Mouse (Mus musculus) adrenal gland, adult 18-20 months (tissue): ENCODE results near the gene Pld5. TPM values are rescaled to one million over a fixed set of nuclear protein-coding genes. Genes with fewer than 3 reads are reported as not detected.

Source experiments
- DNase-seq, 2 experiments: peaks; one replicate each; pipeline ENCODE4 v3.0.0; 2021 to 2022; ENCODE audit warnings: low spot score in 2 of 2
- total RNA-seq, 2 experiments: library from RNA; stranded (reverse); gene quantifications; 1 replicate in 1 of 2; 2 replicates in 1 of 2; pipeline ENCODE4 v1.2.3; 2021

Pld5 gene
- total RNA-seq, 2 experiments from 2014 or later, result 0.67 to 1.2 TPM

DNA sequence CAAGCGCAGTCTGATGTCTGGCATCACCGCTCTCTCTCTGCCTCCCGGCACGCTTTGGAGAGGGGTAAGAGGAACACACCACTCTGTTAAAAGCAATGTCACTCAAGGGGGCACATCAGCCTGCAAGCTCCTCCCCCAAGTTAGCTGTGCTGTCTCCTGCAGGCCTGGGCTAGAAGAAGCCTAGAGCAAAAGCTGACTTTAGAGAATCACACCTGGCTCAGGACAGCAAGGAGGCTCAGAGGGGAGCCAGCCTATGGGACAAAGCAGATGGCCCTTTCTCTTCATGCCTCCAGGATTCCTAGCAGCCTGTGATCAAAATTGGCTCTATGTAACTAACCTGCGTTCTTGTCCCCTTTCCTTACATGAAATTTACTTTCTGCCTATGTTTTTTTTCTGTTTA, 107.3 kb downstream of the Pld5 start:
- no peak for DNase-seq

DNA sequence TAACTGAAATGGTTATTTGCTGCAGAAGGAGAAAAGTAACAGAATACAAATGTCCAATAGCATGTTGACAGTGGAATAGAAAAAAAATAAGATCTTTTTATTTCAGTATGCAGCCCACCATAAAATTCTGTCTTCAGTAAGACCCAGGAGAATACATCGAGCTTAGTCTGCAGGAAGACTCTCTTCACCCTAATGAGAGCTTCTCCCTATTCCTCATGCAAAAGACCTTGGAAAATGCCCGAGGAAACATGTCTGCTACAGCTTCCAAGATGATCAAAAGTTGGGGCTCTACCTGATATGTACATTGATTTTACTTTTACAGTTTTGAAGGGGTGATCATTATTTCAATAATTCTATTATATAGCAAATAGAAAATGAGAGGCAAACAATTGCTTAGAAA, 108.0 kb downstream of the Pld5 start:
- no peak for DNase-seq

DNA sequence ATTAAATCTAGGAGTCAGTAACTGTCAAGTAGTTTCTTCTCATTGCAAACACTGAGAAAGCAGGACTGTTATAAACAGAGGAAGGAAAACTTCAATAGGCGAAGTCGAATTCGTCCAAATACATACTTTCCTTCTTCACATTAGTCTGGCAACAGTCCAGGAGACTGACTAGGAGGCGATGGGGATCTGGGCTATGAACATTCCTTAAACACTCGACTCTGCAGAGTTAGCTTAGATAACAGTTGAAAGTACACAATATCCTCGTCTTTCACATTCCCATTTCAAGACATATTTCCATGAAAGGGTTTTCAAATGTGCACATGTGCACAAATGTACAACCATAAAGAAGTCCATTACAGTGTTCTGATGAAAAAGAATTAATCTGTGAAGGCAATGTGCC, 129.8 kb downstream of the Pld5 start:
- no peak for DNase-seq

DNA sequence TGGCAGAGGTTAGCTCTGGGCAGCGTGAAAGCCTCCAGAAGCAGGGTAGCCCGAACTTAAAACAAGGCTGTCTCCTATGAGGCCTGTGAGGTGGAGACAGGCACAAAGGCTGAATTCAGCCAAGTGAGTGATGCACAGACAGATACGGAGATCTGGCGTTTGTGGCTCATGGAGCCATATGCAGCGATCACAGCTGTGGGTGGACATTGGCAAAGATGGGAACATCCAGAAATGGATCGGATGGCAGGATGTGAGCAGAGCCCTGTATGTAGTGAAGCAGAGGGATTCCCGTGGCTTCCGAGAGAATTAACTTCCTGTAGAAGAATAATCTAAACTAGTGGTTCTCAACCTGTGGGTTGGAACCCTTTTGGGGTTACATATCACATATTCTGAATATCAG, 140.7 kb downstream of the Pld5 start:
- DNase-seq, result no peak

DNA sequence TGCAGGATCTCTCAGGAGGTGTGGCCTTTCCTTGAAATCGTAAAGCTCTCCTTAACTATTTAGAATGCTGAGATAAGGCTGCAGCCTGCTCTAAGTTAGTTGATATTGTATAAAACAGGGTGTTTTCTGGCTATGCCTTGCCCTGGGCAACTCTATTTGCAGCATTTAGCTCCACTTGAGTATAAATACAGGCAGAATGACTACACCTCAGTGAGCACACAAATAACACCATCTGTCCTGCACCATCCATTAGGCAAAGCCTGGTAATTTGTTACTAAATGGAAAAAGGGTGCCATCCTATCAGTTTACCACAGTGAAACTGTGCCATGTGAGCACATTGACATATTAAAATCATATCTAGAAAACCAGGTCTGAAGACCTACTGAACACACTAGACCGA, 149.3 kb downstream of the Pld5 start:
- DNase-seq, result no peak

DNA sequence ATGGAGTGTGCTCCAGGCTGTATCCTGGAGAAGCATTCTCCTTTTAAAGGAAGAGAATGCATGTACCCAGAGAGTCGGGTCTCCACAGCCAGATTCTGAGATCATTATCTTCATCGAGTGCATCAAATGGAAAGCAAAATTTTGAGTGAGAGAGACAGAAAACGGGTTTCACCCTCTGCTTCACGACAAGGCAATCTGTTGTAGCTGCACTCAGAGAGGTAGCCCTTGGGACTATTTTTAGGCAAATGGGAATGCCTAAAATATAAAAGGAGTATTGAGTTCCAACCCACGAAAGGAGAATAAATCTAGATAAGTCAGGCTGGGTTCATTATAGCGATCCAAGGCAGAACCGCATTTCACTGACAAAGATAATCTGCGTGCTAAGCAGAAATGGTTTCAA, 150.7 kb downstream of the Pld5 start:
- DNase-seq, result no peak

DNA sequence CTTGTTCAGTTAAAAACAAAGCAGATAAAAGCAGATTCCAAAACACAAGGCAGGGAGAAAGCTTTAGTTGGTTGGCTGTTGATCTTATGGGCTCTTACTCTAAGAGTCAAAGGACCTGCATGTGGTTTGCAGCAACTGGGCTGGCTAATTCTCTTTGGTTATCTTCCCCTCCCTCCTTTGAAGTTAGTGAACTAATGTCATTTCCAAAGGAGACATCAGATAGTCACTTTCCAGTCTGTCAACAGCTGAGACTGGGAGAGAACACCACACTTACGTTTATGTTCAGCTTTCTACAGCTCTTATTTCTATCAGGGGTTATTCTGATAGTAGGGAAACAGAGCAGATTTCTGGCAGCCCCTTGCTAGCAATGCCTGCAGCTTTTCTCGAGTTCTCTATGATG, 151.3 kb downstream of the Pld5 start:
- no peak for DNase-seq

DNA sequence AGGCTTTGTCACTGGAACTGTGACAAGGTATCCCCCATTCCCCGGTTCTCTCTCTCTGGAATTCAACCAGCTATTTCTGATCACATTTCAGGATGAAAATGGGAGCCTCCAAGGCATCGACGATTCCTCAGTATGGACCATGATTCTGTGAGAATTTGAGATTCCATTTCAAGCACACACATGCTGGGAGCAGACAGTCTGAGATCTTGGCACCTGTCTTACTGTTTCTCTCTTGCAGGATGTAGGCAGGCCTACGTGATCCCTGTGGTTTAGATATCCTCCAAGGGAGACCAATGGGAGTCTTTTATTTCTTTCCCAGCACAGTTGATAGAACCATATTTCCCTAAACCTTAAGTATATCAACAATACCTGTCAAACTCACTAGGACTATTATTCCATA, 159.5 kb downstream of the Pld5 start:
- no peak for DNase-seq

DNA sequence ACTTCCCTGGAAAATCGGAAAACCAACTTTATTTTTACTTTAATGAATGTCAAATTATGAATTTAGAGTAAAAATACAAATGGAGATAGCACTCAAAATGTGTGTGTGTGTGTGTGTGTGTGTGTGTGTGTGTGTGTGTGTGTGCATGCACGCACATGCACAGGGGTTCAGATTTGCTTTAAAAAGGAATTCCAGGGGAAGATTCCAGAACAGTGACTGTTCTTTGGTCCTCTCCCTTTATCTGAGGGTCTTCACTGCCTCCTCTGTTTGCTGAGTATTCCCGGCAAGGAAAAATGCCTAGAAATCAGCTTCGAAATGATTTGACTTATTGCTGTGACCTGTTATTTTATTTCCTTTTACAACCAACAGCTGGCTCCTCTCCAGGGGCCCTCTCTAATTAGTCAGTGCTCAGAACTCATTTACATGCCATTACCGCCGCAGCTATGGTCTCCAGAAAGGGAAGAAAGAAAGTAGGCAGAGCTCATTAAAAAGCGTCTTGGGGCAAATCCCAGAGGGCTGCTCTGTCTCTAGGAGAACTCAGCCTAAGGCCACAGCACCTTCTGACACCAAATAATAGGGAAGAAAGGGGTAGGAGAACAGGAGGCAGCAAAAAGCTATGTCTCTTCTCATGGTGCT, 176.3 kb downstream of the Pld5 start:
- DNase-seq, result no peak

DNA sequence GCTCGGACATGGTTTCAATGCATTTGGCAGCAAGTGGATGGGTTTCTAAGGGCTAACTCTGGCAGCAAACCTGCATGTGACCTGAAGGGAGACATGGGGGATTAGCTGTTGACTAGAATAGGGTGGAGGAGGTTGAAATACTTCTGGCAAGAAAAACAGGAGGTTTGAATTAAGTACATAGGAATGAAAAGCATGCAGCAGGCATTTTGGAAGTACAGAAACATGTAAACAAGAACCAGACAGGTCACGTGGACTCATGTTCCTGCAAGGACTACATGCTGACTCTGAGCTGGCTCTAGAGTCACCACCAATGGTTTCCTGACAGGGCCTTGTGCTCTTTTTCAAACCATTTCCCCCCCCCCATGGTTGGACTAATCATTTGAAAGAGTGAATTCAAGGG, 183.0 kb downstream of the Pld5 start:
- no peak for DNase-seq

DNA sequence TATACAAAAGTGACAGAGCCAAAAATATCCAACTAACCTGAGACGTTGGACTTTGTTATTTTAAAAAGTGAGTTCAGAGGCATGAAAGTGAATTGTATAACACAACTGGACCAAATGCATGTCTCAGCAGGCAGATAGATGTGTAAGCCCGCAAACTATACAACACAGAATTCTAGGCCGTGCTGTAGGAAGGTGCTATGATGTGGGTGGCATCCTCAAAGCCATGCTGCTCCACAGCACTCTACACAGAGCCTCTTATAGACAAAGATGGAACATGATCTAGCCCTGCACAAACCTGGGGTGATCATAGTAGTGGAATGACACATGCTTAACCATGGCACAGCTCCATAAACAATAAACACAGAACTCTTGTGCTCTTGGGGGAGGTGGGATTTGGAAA, 185.7 kb downstream of the Pld5 start:
- DNase-seq, result no peak

DNA sequence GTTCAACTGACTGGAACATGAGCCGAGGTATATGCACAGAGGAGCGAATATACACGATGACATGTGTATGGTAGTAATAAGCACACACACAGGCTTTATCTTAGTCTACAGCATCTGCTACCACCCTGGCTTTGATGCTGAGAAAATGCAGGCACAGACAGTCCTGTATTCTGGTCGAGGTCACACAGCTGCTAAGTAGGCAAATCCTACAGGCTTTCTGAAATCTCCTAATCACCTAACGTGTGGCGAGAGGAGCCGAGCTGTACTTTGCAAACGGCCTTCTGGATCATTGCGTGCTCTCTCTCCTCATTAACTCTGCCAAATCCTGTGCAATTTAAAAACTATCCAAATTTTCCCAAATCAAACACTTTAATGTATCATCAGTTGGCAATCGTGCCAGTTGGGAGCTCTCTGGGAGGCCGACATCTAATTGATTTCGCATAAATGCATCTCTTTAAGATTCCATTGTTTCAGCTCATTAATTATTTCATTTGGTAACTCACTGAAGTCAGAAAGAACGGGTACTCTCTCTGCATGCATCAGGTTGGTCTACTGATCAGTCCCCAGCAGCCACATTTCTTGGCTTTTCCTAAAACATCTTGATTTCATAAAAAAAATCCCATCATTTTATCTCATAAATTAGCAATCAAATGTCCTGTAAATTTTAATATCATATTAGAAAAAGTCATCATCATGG, 189.0 kb downstream of the Pld5 start:
- DNase-seq, result no peak

DNA sequence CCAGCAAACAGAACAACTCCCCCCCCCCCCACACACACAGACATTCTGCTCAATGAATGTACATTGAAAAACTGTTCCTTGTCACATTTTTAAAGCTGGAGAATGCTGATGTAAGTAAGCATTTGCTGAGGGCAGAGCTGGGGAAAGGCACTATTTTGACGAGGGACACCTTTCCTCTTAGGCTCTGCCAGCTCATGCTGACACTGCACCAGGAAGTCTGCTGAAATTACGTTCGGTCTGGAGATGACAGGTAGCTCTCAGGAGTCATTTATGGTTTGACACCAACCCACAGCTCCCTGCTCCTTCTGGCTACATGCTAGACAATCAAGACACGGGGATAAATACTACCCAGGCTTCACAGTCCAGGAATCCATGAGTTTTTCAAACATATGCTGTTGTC, 192.8 kb downstream of the Pld5 start:
- no peak for DNase-seq

DNA sequence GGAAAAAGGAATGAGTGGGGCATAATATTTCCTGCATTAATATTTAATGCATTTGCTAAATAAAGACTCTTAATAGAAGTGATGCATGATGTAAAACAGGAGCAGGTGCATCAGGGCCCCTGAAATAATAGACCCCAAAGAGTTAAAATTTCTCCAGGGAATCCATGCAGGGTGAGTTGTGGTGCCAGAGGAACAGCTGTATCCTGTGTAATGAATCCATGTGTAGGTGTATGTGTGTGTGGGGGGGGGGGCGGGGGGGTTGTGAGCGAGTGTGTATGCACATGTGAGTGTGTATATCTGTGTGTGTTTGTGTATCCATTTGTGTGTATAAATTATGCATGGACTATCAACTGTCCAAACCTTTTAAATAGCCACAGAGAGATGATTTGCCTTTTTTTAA, 194.1 kb downstream of the Pld5 start:
- no peak for DNase-seq

DNA sequence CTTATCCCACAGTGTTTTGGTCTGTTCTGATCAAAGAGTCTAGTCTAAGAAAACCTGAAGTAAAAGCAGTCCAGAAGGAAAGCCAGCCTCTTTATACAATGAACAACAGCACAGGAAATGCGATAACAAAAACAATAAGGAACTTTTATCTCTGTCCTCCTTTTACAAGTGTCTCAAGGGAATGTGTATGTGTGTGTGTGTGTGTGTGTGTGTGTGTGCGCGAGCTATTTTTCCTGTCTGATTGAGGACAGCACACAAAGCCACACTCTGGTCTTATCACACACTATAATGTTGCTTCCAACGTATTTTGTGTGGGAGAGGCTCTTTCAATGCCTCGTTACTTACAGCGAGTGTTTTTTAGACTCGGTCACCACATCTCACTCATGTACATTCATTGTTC, 196.7 kb downstream of the Pld5 start:
- no peak for DNase-seq

DNA sequence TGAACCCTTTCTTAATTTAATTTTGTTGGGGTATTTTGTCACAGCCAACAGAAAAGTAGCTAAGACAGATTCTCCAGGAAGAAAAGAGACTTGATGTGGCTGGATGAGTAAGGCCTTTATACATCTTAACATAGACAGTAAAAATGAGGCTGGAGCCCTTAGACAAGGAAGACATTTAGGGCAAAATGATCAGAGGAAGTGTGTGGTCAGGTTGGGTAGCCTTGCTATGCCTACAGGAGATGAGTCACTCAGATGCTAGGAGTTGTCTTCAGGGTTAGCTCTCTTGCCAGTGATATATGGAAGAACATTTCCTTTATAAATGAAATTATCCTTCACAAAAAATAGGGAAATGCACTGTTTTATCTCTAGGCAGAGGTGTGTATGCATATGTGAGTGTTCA, 198.3 kb downstream of the Pld5 start:
- DNase-seq, result no peak

DNA sequence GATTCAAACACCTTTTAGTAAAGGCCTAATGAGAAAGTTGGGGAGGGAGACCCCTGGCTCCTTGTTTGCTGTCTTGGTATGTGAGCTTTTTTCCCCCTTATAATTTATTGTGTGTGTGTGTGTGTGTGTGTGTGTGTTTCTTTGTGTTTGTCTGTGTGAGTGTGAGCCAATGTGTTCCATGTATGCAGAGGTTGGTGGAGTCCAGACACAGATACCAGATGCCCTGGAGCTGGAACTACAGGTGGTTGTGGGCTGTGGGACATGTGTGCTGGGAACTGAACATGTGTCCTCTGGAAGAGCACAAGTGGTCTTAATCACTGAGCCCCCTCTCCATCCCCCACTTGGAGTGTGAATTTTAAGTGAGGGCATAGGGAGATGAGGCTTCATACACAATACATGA, 199.3 kb downstream of the Pld5 start:
- no peak for DNase-seq

DNA sequence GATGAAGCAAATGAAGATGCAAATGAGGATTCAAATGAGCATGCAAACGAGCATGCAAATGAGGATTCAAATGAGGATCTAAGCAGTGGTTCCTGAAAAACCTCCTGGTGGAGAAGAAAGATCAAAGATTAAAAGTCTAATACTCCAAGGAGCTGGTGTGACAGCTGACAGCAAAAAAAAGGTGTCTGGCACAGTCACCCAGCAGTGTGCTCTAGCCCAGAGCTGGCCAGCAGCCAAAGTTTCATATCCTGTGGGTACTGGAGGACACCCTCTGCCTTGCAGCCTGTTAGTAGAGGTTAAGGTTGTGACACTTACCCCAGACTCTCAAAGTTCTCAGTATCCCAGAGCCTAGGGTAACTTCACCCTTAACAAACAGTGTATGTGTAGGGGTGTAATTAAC, 199.7 kb downstream of the Pld5 start:
- DNase-seq, result peak; percentile 32 to 52

DNA sequence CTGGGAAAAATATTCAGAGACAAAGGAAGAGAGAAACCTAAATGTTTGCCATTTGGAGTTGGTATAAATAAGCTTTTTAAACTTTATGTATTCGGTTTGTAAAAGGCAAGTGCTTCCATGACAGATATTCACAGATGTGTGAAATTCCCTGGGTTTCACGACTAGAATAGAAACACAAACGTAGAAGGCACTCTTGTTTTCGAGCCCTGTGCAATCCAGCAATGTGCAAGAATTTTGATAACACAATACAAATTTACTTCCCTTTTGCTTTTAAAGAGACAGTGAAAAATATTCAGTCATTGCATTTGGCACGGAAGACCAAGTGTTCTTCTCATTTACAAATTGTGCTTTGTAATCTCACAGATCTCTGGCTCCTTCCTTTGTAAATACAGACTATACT, 200.6 kb downstream of the Pld5 start:
- DNase-seq, result no peak

DNA sequence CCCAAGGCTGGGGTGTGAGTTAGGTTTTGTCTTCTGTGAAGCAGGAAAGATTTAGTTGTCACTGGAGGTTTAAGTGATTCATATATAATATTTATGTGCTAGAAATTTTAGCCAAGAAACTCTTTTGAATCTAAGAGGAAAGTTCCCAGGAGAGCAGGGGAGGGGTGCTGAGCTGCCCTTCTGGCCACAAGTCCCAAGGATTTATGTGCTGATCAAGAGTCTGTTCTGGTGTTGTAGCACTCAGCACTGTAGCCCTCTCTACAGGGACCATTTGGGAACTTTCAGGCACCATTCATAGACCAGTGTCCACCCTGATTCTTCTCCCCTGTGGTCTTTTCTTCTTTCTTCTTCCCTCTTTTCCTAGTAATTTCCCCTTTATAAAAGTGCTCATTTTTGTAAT, 209.8 kb downstream of the Pld5 start:
- no peak for DNase-seq

DNA sequence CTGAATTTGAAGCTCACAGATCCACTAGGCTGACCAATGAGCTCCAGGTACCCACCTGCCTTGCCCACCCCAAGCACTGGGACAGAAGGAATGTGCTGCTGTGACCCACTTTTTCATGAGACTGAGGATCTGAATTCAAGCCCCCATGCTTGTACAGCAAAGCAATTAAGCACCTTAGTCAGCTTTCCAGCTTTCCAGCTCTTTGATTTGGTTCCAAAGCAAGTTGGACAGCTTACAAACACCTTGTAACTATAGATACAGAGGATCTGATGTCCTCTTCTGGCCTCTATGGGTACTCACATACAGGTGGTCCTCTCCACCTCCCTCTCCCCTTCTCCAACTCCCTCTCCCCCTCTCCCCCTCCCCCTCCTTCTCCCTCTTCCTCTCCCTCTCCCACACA, 210.6 kb downstream of the Pld5 start:
- no peak for DNase-seq

DNA sequence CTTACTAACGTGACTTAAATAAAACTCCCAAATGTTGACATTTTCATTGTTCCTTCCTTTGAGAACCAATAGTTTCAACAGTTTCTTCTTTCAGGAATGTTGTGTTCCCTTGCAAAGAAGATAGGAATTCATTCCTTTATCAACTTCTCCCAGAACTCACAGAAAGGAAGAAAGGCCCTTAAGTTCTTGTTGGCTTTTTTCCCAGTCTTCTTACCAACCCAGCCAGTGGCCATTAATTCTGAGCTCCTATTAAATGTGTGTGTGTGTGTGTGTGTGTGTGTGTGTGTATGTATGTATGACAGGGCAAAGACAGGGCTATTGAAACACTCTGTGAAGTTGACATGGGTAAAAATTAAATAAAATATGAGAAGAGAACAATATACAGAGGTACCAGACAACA, 221.5 kb downstream of the Pld5 start:
- no peak for DNase-seq

DNA sequence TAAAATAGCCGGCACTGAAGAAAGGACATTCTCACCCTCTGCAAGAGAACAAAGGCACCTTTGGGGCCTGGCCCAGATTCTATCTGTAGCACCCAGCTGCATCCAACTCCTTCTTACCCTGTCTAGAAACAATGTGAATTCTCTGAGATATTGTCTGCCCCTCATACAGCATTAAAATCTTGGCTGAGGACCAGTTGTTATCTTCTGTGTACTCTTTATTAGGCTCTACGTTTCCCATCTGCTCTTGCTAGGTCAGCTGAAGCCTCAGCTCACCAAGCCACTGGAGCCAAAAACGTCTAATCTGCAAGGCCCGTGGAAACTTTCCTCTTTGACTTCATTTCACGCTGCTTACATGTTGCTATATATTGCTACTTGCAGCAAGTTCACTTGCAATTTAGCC, 228.1 kb downstream of the Pld5 start:
- no peak for DNase-seq
